Mouse (Mus musculus): ENCODE results near the gene Gpc6. TPM values are rescaled to one million over a fixed set of nuclear protein-coding genes. Genes with fewer than 3 reads are reported as not detected.

Gpc6 gene
- polyA plus RNA-seq, 1 experiment from 2014 or later, result 66.2 TPM

- no peaks in the 10 kb centered on the region for H3K27me3 ChIP-seq
- ATAC-seq (replicated peaks; ENCODE audit: low FRiP score), result no peak
- no peak overlapping the region for H3K4me3 ChIP-seq (replicated peaks)
- 84% methylated on average over 3 of the region's 3 CpGs for WGBS
- H3K9me3 ChIP-seq (replicated peaks), result no peaks in the 10 kb centered on the region
- no peak overlapping the region for H3K4me2 ChIP-seq
- no peak overlapping the region for H3K9ac ChIP-seq
- H3K36me3 ChIP-seq, result no peaks in the 10 kb centered on the region
- H3K4me1 ChIP-seq, result 0 out of 2 replicates have a peak, but pooled peaks cover 5% of the 10 kb centered on the region
- H3K27ac ChIP-seq, result no peak overlapping the region
These were observed 783.7 kb downstream of the Gpc6 start for GRCm38 (mm10) chr14:117708817-117709216.

- Histone ChIP-seq H3K9ac (no peak overlapping the region), H3K27ac (no peak overlapping the region), H3K4me2 (no peak overlapping the region), H3K9me3 (replicated peaks) (no peaks in the 10 kb centered on the region), H3K36me3 (no peaks in the 10 kb centered on the region), H3K4me3 (replicated peaks) (no peak overlapping the region), H3K4me1 (0 out of 2 replicates have a peak, but pooled peaks cover 5% of the 10 kb centered on the region), H3K27me3 (no peaks in the 10 kb centered on the region)
- no peak for ATAC-seq (replicated peaks; ENCODE audit: low FRiP score)
- WGBS, result 71% methylated on average over 10 of the region's 10 CpGs
These were observed 785.4 kb downstream of the Gpc6 start for GRCm38 (mm10) chr14:117710463-117710911.

- ATAC-seq (replicated peaks; ENCODE audit: low FRiP score), result no peak
- 89% methylated on average over 7 of the region's 7 CpGs for WGBS
These were observed 787.2 kb downstream of the Gpc6 start for GRCm38 (mm10) chr14:117712311-117712710.

GRCm38 (mm10) chr14:117714165-117714564 is 789.0 kb downstream of the Gpc6 start:
- H3K27ac ChIP-seq, result no peak overlapping the region
- no peaks in the 10 kb centered on the region for H3K9me3 ChIP-seq (replicated peaks)
- no peak overlapping the region for H3K4me3 ChIP-seq (replicated peaks)
- H3K4me2 ChIP-seq, result no peak overlapping the region
- WGBS, result 44% methylated on average over 8 of the region's 8 CpGs
- H3K27me3 ChIP-seq, result no peaks in the 10 kb centered on the region
- H3K9ac ChIP-seq, result no peak overlapping the region
- no peak; the same call in 1 of the 2 replicates for ATAC-seq (replicated peaks; ENCODE audit: low FRiP score)
- no peaks in the 10 kb centered on the region for H3K36me3 ChIP-seq
- H3K4me1 ChIP-seq, result 0 out of 2 replicates have a peak, but pooled peaks cover 5% of the 10 kb centered on the region

More at GRCm38 (mm10) chr14:117712311-117712710, 787.2 kb downstream of the Gpc6 start:
- Histone ChIP-seq H3K27ac (no peak overlapping the region), H3K4me3 (replicated peaks) (no peak overlapping the region), H3K36me3 (no peaks in the 10 kb centered on the region), H3K9me3 (replicated peaks) (no peaks in the 10 kb centered on the region), H3K4me2 (no peak overlapping the region), H3K9ac (no peak overlapping the region), H3K4me1 (0 out of 2 replicates have a peak, but pooled peaks cover 5% of the 10 kb centered on the region), H3K27me3 (no peaks in the 10 kb centered on the region)

GRCm38 (mm10) chr14:117716305-117716704 is 791.2 kb downstream of the Gpc6 start:
- Histone ChIP-seq H3K27me3 (no peaks in the 10 kb centered on the region), H3K27ac (no peak overlapping the region), H3K9me3 (replicated peaks) (no peaks in the 10 kb centered on the region), H3K9ac (no peak overlapping the region), H3K4me2 (no peak overlapping the region), H3K36me3 (no peaks in the 10 kb centered on the region), H3K4me1 (no peaks in the 10 kb centered on the region), H3K4me3 (replicated peaks) (no peak overlapping the region)
- no peak for ATAC-seq (replicated peaks; ENCODE audit: low FRiP score)
- WGBS, result 91% methylated on average over 3 of the region's 3 CpGs

- no peak for ATAC-seq (replicated peaks; ENCODE audit: low FRiP score)
- H3K27ac ChIP-seq, result no peak overlapping the region
- WGBS, result 92% methylated on average over 2 of the region's 2 CpGs
These were observed 803.6 kb downstream of the Gpc6 start for GRCm38 (mm10) chr14:117728741-117729140.

GRCm38 (mm10) chr14:117755231-117755630 is 830.1 kb downstream of the Gpc6 start:
- H3K36me3 ChIP-seq, result 0 out of 2 replicates have a peak, but pooled peaks cover 2% of the 10 kb centered on the region
- no peaks in the 10 kb centered on the region for H3K4me1 ChIP-seq
- H3K4me2 ChIP-seq, result no peak overlapping the region
- ATAC-seq (replicated peaks; ENCODE audit: low FRiP score), result no peak
- H3K9me3 ChIP-seq (replicated peaks), result no peaks in the 10 kb centered on the region
- H3K4me3 ChIP-seq (replicated peaks), result no peak overlapping the region
- H3K9ac ChIP-seq, result no peak overlapping the region
- no peak overlapping the region for H3K27ac ChIP-seq
- WGBS, result 69% methylated on average over 7 of the region's 7 CpGs
- no peaks in the 10 kb centered on the region for H3K27me3 ChIP-seq

More at GRCm38 (mm10) chr14:117728741-117729140, 803.6 kb downstream of the Gpc6 start:
- Histone ChIP-seq H3K4me2 (no peak overlapping the region), H3K9ac (no peak overlapping the region), H3K27me3 (no peaks in the 10 kb centered on the region), H3K9me3 (replicated peaks) (no peaks in the 10 kb centered on the region), H3K4me3 (replicated peaks) (no peak overlapping the region), H3K36me3 (no peaks in the 10 kb centered on the region), H3K4me1 (no peaks in the 10 kb centered on the region)

DNA sequence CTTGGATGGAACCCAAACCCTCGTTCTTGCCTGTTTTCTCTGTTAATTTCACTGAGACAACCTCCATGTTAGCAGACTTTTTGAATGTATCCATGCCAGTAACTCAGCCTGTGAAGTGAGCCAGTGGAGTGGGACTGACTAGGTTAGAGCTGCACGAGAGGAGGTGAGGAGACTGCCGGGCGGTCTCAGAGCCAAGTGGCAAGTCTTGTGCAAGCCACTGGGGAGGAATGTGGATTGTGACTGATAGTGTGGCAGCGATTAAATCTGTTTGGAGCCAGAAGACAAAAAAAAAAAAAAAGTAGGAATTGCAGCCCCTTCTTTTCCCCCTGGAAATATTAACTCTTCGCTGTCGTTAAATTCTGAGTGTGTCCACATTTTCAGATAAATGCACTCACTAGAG is 831.4 kb downstream of the Gpc6 start:
- Histone ChIP-seq H3K9me3 (replicated peaks) (no peaks in the 10 kb centered on the region), H3K27ac (no peak overlapping the region), H3K4me3 (replicated peaks) (no peak overlapping the region), H3K4me2 (no peak overlapping the region), H3K36me3 (no peaks in the 10 kb centered on the region), H3K4me1 (no peaks in the 10 kb centered on the region), H3K27me3 (no peaks in the 10 kb centered on the region), H3K9ac (no peak overlapping the region)
- WGBS, result 79% methylated on average over 7 of the region's 7 CpGs
- ATAC-seq (replicated peaks; ENCODE audit: low FRiP score), result no peak

DNA sequence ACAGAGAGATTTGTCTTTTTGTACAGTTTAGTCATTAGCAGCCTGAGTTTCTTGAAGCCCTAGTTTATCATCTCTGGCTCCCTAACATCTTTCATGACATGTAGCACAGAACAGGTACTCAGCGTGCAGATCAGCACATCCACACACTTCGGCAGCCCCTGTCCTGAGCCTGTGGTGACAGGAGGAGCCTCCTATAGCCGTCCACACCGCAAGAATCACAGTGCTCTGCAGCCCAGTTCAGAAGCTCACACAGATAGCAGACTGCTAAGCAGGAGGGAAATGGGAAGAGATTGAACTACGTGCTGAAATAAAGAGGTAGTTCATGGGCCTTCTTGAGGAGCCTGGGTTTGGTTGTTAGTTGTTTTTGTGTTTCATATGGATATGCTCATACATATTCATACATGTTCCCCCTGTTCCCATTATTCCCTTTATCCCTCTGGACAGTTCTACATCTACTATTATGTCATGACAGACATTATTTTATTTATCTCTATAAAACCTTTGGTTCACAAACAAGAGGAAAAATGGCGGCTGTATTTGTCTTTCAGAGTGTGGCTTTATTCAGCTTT is 832.8 kb downstream of the Gpc6 start:
- 89% methylated on average over 6 of the region's 6 CpGs for WGBS
- Histone ChIP-seq H3K4me1 (no peaks in the 10 kb centered on the region), H3K9me3 (replicated peaks) (no peaks in the 10 kb centered on the region), H3K4me2 (no peak overlapping the region), H3K9ac (no peak overlapping the region), H3K36me3 (no peaks in the 10 kb centered on the region), H3K27me3 (no peaks in the 10 kb centered on the region), H3K4me3 (replicated peaks) (no peak overlapping the region), H3K27ac (no peak overlapping the region)
- no peak for ATAC-seq (replicated peaks; ENCODE audit: low FRiP score)

DNA sequence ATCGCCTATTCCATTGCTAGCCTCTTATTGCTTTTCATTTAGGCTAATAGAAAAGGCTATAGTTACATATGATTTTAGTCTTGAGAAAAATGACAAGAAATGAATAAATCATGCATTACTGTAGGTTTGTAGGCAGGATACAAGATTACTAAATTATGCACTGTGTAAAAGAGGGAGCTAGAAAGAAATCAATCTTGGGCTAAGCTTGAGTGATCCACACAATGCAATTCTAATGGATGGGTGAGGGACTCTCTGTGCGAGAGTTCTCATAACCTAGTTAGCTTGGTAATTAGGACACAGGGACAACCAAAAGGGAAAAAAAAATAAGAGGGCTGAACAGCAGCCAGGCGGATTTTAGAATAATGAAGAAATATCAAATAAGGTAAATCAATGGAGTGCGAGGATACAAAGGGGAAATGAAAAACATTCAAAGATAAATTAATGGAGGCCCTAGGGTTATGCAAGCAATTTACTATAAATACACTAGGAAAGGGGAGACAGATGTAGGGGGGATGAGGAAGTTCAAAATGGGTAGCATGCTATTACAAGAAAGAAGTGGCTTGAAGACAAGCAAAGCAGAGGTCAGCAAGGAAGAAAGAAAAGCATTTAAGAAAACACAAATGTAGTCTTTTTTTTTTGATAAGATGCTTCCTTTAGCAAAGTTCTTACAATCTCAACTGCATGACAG is 835.9 kb downstream of the Gpc6 start:
- 57% methylated on average over 4 of the region's 4 CpGs for WGBS
- Histone ChIP-seq H3K9me3 (replicated peaks) (no peaks in the 10 kb centered on the region), H3K4me2 (no peak overlapping the region), H3K27me3 (no peaks in the 10 kb centered on the region), H3K9ac (no peak overlapping the region), H3K4me3 (replicated peaks) (no peak overlapping the region), H3K27ac (no peak overlapping the region), H3K36me3 (no peaks in the 10 kb centered on the region), H3K4me1 (no peaks in the 10 kb centered on the region)
- ATAC-seq (replicated peaks; ENCODE audit: low FRiP score), result no peak

- Histone ChIP-seq H3K27ac (no peak overlapping the region), H3K9me3 (replicated peaks) (no peaks in the 10 kb centered on the region), H3K4me1 (no peaks in the 10 kb centered on the region), H3K4me3 (replicated peaks) (no peak overlapping the region), H3K4me2 (no peak overlapping the region), H3K9ac (no peak overlapping the region), H3K27me3 (no peaks in the 10 kb centered on the region), H3K36me3 (no peaks in the 10 kb centered on the region)
- 72% methylated on average over 5 of the region's 5 CpGs for WGBS
- no peak for ATAC-seq (replicated peaks; ENCODE audit: low FRiP score)
These were observed 837.8 kb downstream of the Gpc6 start for GRCm38 (mm10) chr14:117762934-117763333.

DNA sequence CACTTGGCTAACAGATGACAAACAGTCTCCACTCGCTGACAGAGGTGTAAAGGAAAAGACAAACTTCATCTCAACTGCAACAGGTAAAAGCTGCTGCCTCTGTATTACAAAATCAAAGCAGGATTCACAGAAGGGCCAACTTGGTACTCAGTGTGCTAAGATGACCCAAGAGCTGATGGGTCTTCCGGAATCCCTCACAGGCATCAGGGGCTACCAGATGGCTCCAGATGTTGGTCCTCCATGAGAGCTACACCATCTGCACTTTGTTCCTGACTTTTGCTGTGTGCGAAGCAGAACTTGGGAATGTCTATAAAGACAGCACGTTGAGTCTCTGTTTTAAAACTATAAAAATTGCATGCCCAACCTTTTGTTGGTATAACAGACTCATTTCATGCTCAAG is 842.7 kb downstream of the Gpc6 start:
- Histone ChIP-seq H3K9ac (no peak overlapping the region), H3K9me3 (replicated peaks) (no peaks in the 10 kb centered on the region), H3K4me2 (no peak overlapping the region), H3K4me1 (no peaks in the 10 kb centered on the region), H3K36me3 (no peaks in the 10 kb centered on the region), H3K4me3 (replicated peaks) (no peak overlapping the region), H3K27ac (no peak overlapping the region), H3K27me3 (no peaks in the 10 kb centered on the region)
- WGBS, result 75% methylated on average over 4 of the region's 4 CpGs
- ATAC-seq (replicated peaks; ENCODE audit: low FRiP score), result no peak
